Mouse (Mus musculus): ENCODE measurements at regions not wholly inside any gene's neighbourhood (a gene's known extent, or its start where the extent isn't known, plus 50 kb on each side); places are given as distances from the start of the nearest gene placed in this dataset.
A peak's percentile ranks its signal among the peaks of the same experiment; 100 is the strongest.

- peak overlapping the region; percentile 70 for H3K9ac ChIP-seq (ENCODE audit: low read depth, low read length)
- H3K36me3 ChIP-seq (ENCODE audit: control insufficient read depth, insufficient read depth, low read length): no peaks in the 10 kb centered on the region
- H3K27me3 ChIP-seq (replicated peaks; ENCODE audit: control insufficient read depth, insufficient read depth, low read length): no peaks in the 10 kb centered on the region
- peak; percentile 87 for ATAC-seq
- H3K4me2 ChIP-seq (ENCODE audit: low read depth, low read length): peak overlapping the region; percentile 69
- 25% methylated on average over 11 of the region's 11 CpGs for WGBS
- H3K4me3 ChIP-seq (ENCODE audit: low read length): peak overlapping the region; percentile 45
- H3K9me3 ChIP-seq (ENCODE audit: control insufficient read depth, low read length): no peaks in the 10 kb centered on the region
- peak overlapping the region; percentile 79 for H3K27ac ChIP-seq (ENCODE audit: low read length)
- H3K4me1 ChIP-seq (ENCODE audit: control insufficient read depth, insufficient read depth, low read length): peaks cover 10% of the 10 kb centered on the region
Observed at GRCm38 (mm10) chr1:42490856-42491643, 204.5 kb upstream of the Pou3f3 start.

- peak overlapping the region; percentile 70 for H3K9ac ChIP-seq (ENCODE audit: low read depth, low read length)
Observed at GRCm38 (mm10) chr1:42491644-42492277, 203.8 kb upstream of the Pou3f3 start.

GRCm38 (mm10) chr1:42496022-42496421, 199.5 kb upstream of the Pou3f3 start:
- Histone ChIP-seq H3K27ac (ENCODE audit: low read length) (peak overlapping the region; percentile 90), H3K36me3 (ENCODE audit: control insufficient read depth, insufficient read depth, low read length) (no peaks in the 10 kb centered on the region), H3K4me2 (ENCODE audit: low read depth, low read length) (0 out of 2 replicates have a peak overlapping the region, but pooled peaks have one; percentile 26), H3K4me3 (ENCODE audit: low read length) (no peak overlapping the region), H3K27me3 (replicated peaks; ENCODE audit: control insufficient read depth, insufficient read depth, low read length) (no peaks in the 10 kb centered on the region), H3K4me1 (ENCODE audit: control insufficient read depth, insufficient read depth, low read length) (peaks cover 7% of the 10 kb centered on the region), H3K9me3 (ENCODE audit: control insufficient read depth, low read length) (no peaks in the 10 kb centered on the region), H3K9ac (ENCODE audit: low read depth, low read length) (no peak overlapping the region; the same call in 1 of the 2 replicates)
- peak; percentile 84 for ATAC-seq
- WGBS: 60% methylated on average over 3 of the region's 3 CpGs

More at GRCm38 (mm10) chr1:42491644-42492277, 203.8 kb upstream of the Pou3f3 start:
- Histone ChIP-seq H3K27ac (ENCODE audit: low read length) (peak overlapping the region; percentile 79), H3K4me3 (ENCODE audit: low read length) (peak overlapping the region; percentile 45), H3K27me3 (replicated peaks; ENCODE audit: control insufficient read depth, insufficient read depth, low read length) (no peaks in the 10 kb centered on the region), H3K4me1 (ENCODE audit: control insufficient read depth, insufficient read depth, low read length) (peaks cover 10% of the 10 kb centered on the region), H3K4me2 (ENCODE audit: low read depth, low read length) (peak overlapping the region; percentile 69), H3K36me3 (ENCODE audit: control insufficient read depth, insufficient read depth, low read length) (no peaks in the 10 kb centered on the region), H3K9me3 (ENCODE audit: control insufficient read depth, low read length) (no peaks in the 10 kb centered on the region)
- peak; percentile 30 for ATAC-seq
- 5% methylated on average over 35 of the region's 35 CpGs for WGBS

- no peaks in the 10 kb centered on the region for H3K27me3 ChIP-seq (replicated peaks; ENCODE audit: control insufficient read depth, insufficient read depth, low read length)
- H3K4me2 ChIP-seq (ENCODE audit: low read depth, low read length): 0 out of 2 replicates have a peak overlapping the region, but pooled peaks have one; percentile 26
- peaks cover 4% of the 10 kb centered on the region for H3K4me1 ChIP-seq (ENCODE audit: control insufficient read depth, insufficient read depth, low read length)
- H3K9me3 ChIP-seq (ENCODE audit: control insufficient read depth, low read length): no peaks in the 10 kb centered on the region
- 0 out of 2 replicates have a peak overlapping the region, but pooled peaks have one; percentile 1 for H3K4me3 ChIP-seq (ENCODE audit: low read length)
- no peak overlapping the region; the same call in 1 of the 2 replicates for H3K9ac ChIP-seq (ENCODE audit: low read depth, low read length)
- H3K36me3 ChIP-seq (ENCODE audit: control insufficient read depth, insufficient read depth, low read length): no peaks in the 10 kb centered on the region
- WGBS: 47% methylated on average over 6 of the region's 6 CpGs
- ATAC-seq: peak; percentile 70
- peak overlapping the region; percentile 90 for H3K27ac ChIP-seq (ENCODE audit: low read length)
Observed at GRCm38 (mm10) chr1:42496433-42496832, 199.1 kb upstream of the Pou3f3 start.

- Histone ChIP-seq H3K4me1 (ENCODE audit: control insufficient read depth, insufficient read depth, low read length) (no peaks in the 10 kb centered on the region), H3K9ac (ENCODE audit: low read depth, low read length) (no peak overlapping the region), H3K4me3 (ENCODE audit: low read length) (no peak overlapping the region), H3K4me2 (ENCODE audit: low read depth, low read length) (no peak overlapping the region), H3K9me3 (ENCODE audit: control insufficient read depth, low read length) (no peaks in the 10 kb centered on the region), H3K36me3 (ENCODE audit: control insufficient read depth, insufficient read depth, low read length) (no peaks in the 10 kb centered on the region), H3K27me3 (replicated peaks; ENCODE audit: control insufficient read depth, insufficient read depth, low read length) (no peaks in the 10 kb centered on the region), H3K27ac (ENCODE audit: low read length) (no peak overlapping the region)
- 85% methylated on average over 7 of the region's 7 CpGs for WGBS
- no peak for ATAC-seq
Observed at GRCm38 (mm10) chr1:42498901-42499300, 196.7 kb upstream of the Pou3f3 start.

GRCm38 (mm10) chr1:42504491-42504890, 191.1 kb upstream of the Pou3f3 start:
- no peak overlapping the region for H3K4me3 ChIP-seq (ENCODE audit: low read length)
- H3K27ac ChIP-seq (ENCODE audit: low read length): no peak overlapping the region
- H3K9ac ChIP-seq (ENCODE audit: low read depth, low read length): no peak overlapping the region
- H3K4me1 ChIP-seq (ENCODE audit: control insufficient read depth, insufficient read depth, low read length): peaks cover 5% of the 10 kb centered on the region; the same call in 1 of the 2 replicates
- WGBS: 73% methylated on average over 9 of the region's 9 CpGs
- no peak for ATAC-seq
- no peaks in the 10 kb centered on the region for H3K36me3 ChIP-seq (ENCODE audit: control insufficient read depth, insufficient read depth, low read length)
- no peaks in the 10 kb centered on the region for H3K27me3 ChIP-seq (replicated peaks; ENCODE audit: control insufficient read depth, insufficient read depth, low read length)
- H3K9me3 ChIP-seq (ENCODE audit: control insufficient read depth, low read length): no peaks in the 10 kb centered on the region
- no peak overlapping the region for H3K4me2 ChIP-seq (ENCODE audit: low read depth, low read length)

- no peaks in the 10 kb centered on the region for H3K27me3 ChIP-seq (replicated peaks; ENCODE audit: control insufficient read depth, insufficient read depth, low read length)
- peak overlapping the region; percentile 16 for H3K4me2 ChIP-seq (ENCODE audit: low read depth, low read length)
- H3K4me3 ChIP-seq (ENCODE audit: low read length): no peak overlapping the region
- peak overlapping the region; percentile 50 for H3K27ac ChIP-seq (ENCODE audit: low read length)
- WGBS: 44% methylated on average over 10 of the region's 10 CpGs
- H3K4me1 ChIP-seq (ENCODE audit: control insufficient read depth, insufficient read depth, low read length): peaks cover 5% of the 10 kb centered on the region; the same call in 1 of the 2 replicates
- ATAC-seq: peak; percentile 87
- no peak overlapping the region for H3K9ac ChIP-seq (ENCODE audit: low read depth, low read length)
- no peaks in the 10 kb centered on the region for H3K9me3 ChIP-seq (ENCODE audit: control insufficient read depth, low read length)
- no peaks in the 10 kb centered on the region for H3K36me3 ChIP-seq (ENCODE audit: control insufficient read depth, insufficient read depth, low read length)
Observed at GRCm38 (mm10) chr1:42505048-42505729, 190.4 kb upstream of the Pou3f3 start.

- Histone ChIP-seq H3K36me3 (ENCODE audit: control insufficient read depth, insufficient read depth, low read length) (no peaks in the 10 kb centered on the region), H3K9ac (ENCODE audit: low read depth, low read length) (no peak overlapping the region), H3K9me3 (ENCODE audit: control insufficient read depth, low read length) (no peaks in the 10 kb centered on the region), H3K4me2 (ENCODE audit: low read depth, low read length) (no peak overlapping the region), H3K27me3 (replicated peaks; ENCODE audit: control insufficient read depth, insufficient read depth, low read length) (no peaks in the 10 kb centered on the region), H3K4me1 (ENCODE audit: control insufficient read depth, insufficient read depth, low read length) (no peaks in the 10 kb centered on the region), H3K4me3 (ENCODE audit: low read length) (no peak overlapping the region), H3K27ac (ENCODE audit: low read length) (no peak overlapping the region)
- ATAC-seq: no peak
- 94% methylated on average over 3 of the region's 3 CpGs for WGBS
Observed at GRCm38 (mm10) chr1:42514417-42514816, 181.2 kb upstream of the Pou3f3 start.

- Histone ChIP-seq H3K36me3 (ENCODE audit: control insufficient read depth, insufficient read depth, low read length) (no peaks in the 10 kb centered on the region), H3K27me3 (replicated peaks; ENCODE audit: control insufficient read depth, insufficient read depth, low read length) (no peaks in the 10 kb centered on the region), H3K9ac (ENCODE audit: low read depth, low read length) (no peak overlapping the region), H3K27ac (ENCODE audit: low read length) (no peak overlapping the region), H3K4me1 (ENCODE audit: control insufficient read depth, insufficient read depth, low read length) (no peaks in the 10 kb centered on the region), H3K4me3 (ENCODE audit: low read length) (no peak overlapping the region), H3K4me2 (ENCODE audit: low read depth, low read length) (no peak overlapping the region), H3K9me3 (ENCODE audit: control insufficient read depth, low read length) (no peaks in the 10 kb centered on the region)
- no peak for ATAC-seq
- 63% methylated on average over 4 of the region's 4 CpGs for WGBS
Observed at GRCm38 (mm10) chr1:42524401-42524800, 171.2 kb upstream of the Pou3f3 start.
